Mouse (Mus musculus): Measurements from ENCODE around the gene Elavl1. TPM values are rescaled to one million over a fixed set of nuclear protein-coding genes. Genes with fewer than 3 reads are reported as not detected.

Gene Elavl1
- polyA plus RNA-seq, 1 experiment from 2014 or later = 88.6 TPM

- H3K4me2 ChIP-seq (replicated peaks; ENCODE audit: low read depth) = peak overlapping the region; percentile 77
- H3K27me3 ChIP-seq (ENCODE audit: control insufficient read depth, insufficient read depth, low read length) = no peaks in the 10 kb centered on the region
- ATAC-seq (ENCODE audit: low FRiP score, low TSS enrichment) (no peak), DNase-seq (ENCODE audit: low spot score) (no peak)
- peak overlapping the region; percentile 89 for H3K9ac ChIP-seq (ENCODE audit: low read length)
- peak overlapping the region; percentile 84 for H3K4me3 ChIP-seq (ENCODE audit: low read depth, low read length)
- peak overlapping the region; percentile 74; the same call in 1 of the 2 replicates for H3K27ac ChIP-seq (replicated peaks)
- no peaks in the 10 kb centered on the region for H3K9me3 ChIP-seq (ENCODE audit: control insufficient read depth, low read length)
- TF ChIP-seq EP300 (optimal IDR thresholded peaks at IDR 0.05) (no peak), CTCF (IDR thresholded peaks at IDR 0.05; ENCODE audit: low read depth) (no peak)
- 19% methylated on average over 9 of the region's 9 CpGs for whole genome bisulfite sequencing
- peaks cover 8% of the 10 kb centered on the region; the same call in 1 of the 2 replicates for H3K36me3 ChIP-seq (ENCODE audit: control insufficient read depth, insufficient read depth, low read length)
- 0 out of 2 replicates have a peak, but pooled peaks cover 2% of the 10 kb centered on the region for H3K4me1 ChIP-seq (replicated peaks; ENCODE audit: control insufficient read depth, insufficient read depth)
Observed at GRCm38 (mm10) chr8:4276111-4276465, 49.1 kb downstream of the Elavl1 start.

GRCm38 (mm10) chr8:4275275-4276110, 49.7 kb downstream of the Elavl1 start, which contains the start of gene Timm44:
Gene Timm44, minus strand, starts transcription at chr8:4275913.
- Histone ChIP-seq H3K9me3 (ENCODE audit: control insufficient read depth, low read length) (no peaks in the 10 kb centered on the region), H3K4me3 (ENCODE audit: low read depth, low read length) (peak within 1 kb of the TSS; percentile 84), H3K4me2 (replicated peaks; ENCODE audit: low read depth) (peak within 1 kb of the TSS; percentile 77), H3K36me3 (ENCODE audit: control insufficient read depth, insufficient read depth, low read length) (peaks cover 8% of the 10 kb centered on the region; the same call in 1 of the 2 replicates), H3K27ac (replicated peaks) (peak within 1 kb of the TSS; percentile 74), H3K4me1 (replicated peaks; ENCODE audit: control insufficient read depth, insufficient read depth) (0 out of 2 replicates have a peak, but pooled peaks cover 2% of the 10 kb centered on the region), H3K9ac (ENCODE audit: low read length) (peak within 1 kb of the TSS; percentile 89), H3K27me3 (ENCODE audit: control insufficient read depth, insufficient read depth, low read length) (no peaks in the 10 kb centered on the region)
- no peak for TF ChIP-seq CTCF (IDR thresholded peaks at IDR 0.05; ENCODE audit: low read depth)
- TF ChIP-seq EP300 (optimal IDR thresholded peaks at IDR 0.05) = no peak
- WGBS = under 1% methylated on average over 39 of the region's 39 CpGs
- peak; percentile 96 for DNase-seq (ENCODE audit: low spot score)
- ATAC-seq (ENCODE audit: low FRiP score, low TSS enrichment) = peak; percentile 99

GRCm38 (mm10) chr8:4269609-4270008, 55.6 kb downstream of the Elavl1 start:
- H3K4me3 ChIP-seq (ENCODE audit: low read depth, low read length) = no peak overlapping the region
- H3K4me1 ChIP-seq (replicated peaks; ENCODE audit: control insufficient read depth, insufficient read depth) = no peaks in the 10 kb centered on the region
- DNase-seq (ENCODE audit: low spot score) = no peak
- H3K27me3 ChIP-seq (ENCODE audit: control insufficient read depth, insufficient read depth, low read length) = no peaks in the 10 kb centered on the region
- TF ChIP-seq EP300 (optimal IDR thresholded peaks at IDR 0.05) (no peak), CTCF (IDR thresholded peaks at IDR 0.05; ENCODE audit: low read depth) (no peak)
- H3K27ac ChIP-seq (replicated peaks) = no peak overlapping the region
- H3K9ac ChIP-seq (ENCODE audit: low read length) = no peak overlapping the region
- H3K4me2 ChIP-seq (replicated peaks; ENCODE audit: low read depth) = no peak overlapping the region
- no peak for ATAC-seq (ENCODE audit: low FRiP score, low TSS enrichment)
- peaks cover 41% of the 10 kb centered on the region for H3K36me3 ChIP-seq (ENCODE audit: control insufficient read depth, insufficient read depth, low read length)
- no peaks in the 10 kb centered on the region for H3K9me3 ChIP-seq (ENCODE audit: control insufficient read depth, low read length)
- WGBS = 90% methylated on average over 6 of the region's 6 CpGs

- Histone ChIP-seq H3K9ac (ENCODE audit: low read length) (no peak overlapping the region), H3K4me1 (replicated peaks; ENCODE audit: control insufficient read depth, insufficient read depth) (no peaks in the 10 kb centered on the region), H3K9me3 (ENCODE audit: control insufficient read depth, low read length) (no peaks in the 10 kb centered on the region), H3K27ac (replicated peaks) (no peak overlapping the region), H3K27me3 (ENCODE audit: control insufficient read depth, insufficient read depth, low read length) (no peaks in the 10 kb centered on the region), H3K36me3 (ENCODE audit: control insufficient read depth, insufficient read depth, low read length) (peaks cover 41% of the 10 kb centered on the region), H3K4me2 (replicated peaks; ENCODE audit: low read depth) (no peak overlapping the region), H3K4me3 (ENCODE audit: low read depth, low read length) (no peak overlapping the region)
- ATAC-seq (ENCODE audit: low FRiP score, low TSS enrichment) = peak; percentile 59; the same call in 1 of the 2 replicates
- TF ChIP-seq CTCF (IDR thresholded peaks at IDR 0.05; ENCODE audit: low read depth) = peak; percentile 65
- no peak for TF ChIP-seq EP300 (optimal IDR thresholded peaks at IDR 0.05)
- DNase-seq (ENCODE audit: low spot score) = no peak
- WGBS = 76% methylated on average over 15 of the region's 15 CpGs
Observed at GRCm38 (mm10) chr8:4267627-4268026, 57.6 kb downstream of the Elavl1 start.

GRCm38 (mm10) chr8:4265160-4265914, 59.9 kb downstream of the Elavl1 start:
- TF ChIP-seq EP300 (optimal IDR thresholded peaks at IDR 0.05) = no peak
- no peak for TF ChIP-seq CTCF (IDR thresholded peaks at IDR 0.05; ENCODE audit: low read depth)
- Histone ChIP-seq H3K27ac (replicated peaks) (no peak overlapping the region), H3K4me3 (ENCODE audit: low read depth, low read length) (no peak overlapping the region), H3K4me2 (replicated peaks; ENCODE audit: low read depth) (no peak overlapping the region), H3K4me1 (replicated peaks; ENCODE audit: control insufficient read depth, insufficient read depth) (no peaks in the 10 kb centered on the region), H3K9me3 (ENCODE audit: control insufficient read depth, low read length) (no peaks in the 10 kb centered on the region), H3K36me3 (ENCODE audit: control insufficient read depth, insufficient read depth, low read length) (peaks cover 50% of the 10 kb centered on the region), H3K27me3 (ENCODE audit: control insufficient read depth, insufficient read depth, low read length) (no peaks in the 10 kb centered on the region), H3K9ac (ENCODE audit: low read length) (no peak overlapping the region)
- ATAC-seq (ENCODE audit: low FRiP score, low TSS enrichment) (no peak), DNase-seq (ENCODE audit: low spot score) (peak; percentile 9)
- 87% methylated on average over 15 of the region's 15 CpGs for WGBS
